ENCODE assay signal across 10 mouse cellular contexts in genomic region chr5:88586407-88587174, GRCm38 (mm10). TPM values are rescaled to one million over a fixed set of nuclear protein-coding genes. Genes with fewer than 3 reads are reported as not detected.
DNase-seq lines count a peak whose midpoint lies in the region; ATAC-seq lines count a peak whose summit lies in the region.
"Had no signal": no experiment of that assay in that cellular context is flagged by ENCODE, and none has a peak within 500 bp of the region (broad histone marks: within the 10 kb centered on the region; RNA-seq: fewer than 3 reads in every experiment).

No protein-coding gene starts in this region.

- H3K27me3 ChIP-seq in forebrain, embryonic 16.5 days (replicated peaks; ENCODE audit: control insufficient read depth, insufficient read depth, low read length): no peaks in the 10 kb centered on the region
- H3K27me3 ChIP-seq in kidney, embryonic 16.5 days (ENCODE audit: insufficient read depth, low read length): no peaks in the 10 kb centered on the region
- no peaks in the 10 kb centered on the region for H3K27me3 ChIP-seq in neural tube, embryonic 15.5 days (replicated peaks)
- H3K27me3 ChIP-seq: CH12.LX had no signal

- DNase-seq in heart, adult 11 months: peak; percentile 86
- no peak for DNase-seq in heart, postnatal 36 days
- peak; percentile 91 for DNase-seq in brain, adult 2 months (ENCODE audit: low read depth, low spot score)
- DNase-seq in spleen, postnatal 10 days (ENCODE audit: low spot score in 2 of 2): no peak
- no peak for DNase-seq in embryo, embryonic 10.5 days (ENCODE audit: low spot score)

- no peak for ATAC-seq in forebrain, embryonic 16.5 days
- ATAC-seq in kidney, embryonic 16.5 days (ENCODE audit: low FRiP score, low TSS enrichment): peak; percentile 60
- no peak for ATAC-seq in neural tube, embryonic 15.5 days (ENCODE audit: low FRiP score)

- H3K9me3 ChIP-seq in forebrain, embryonic 16.5 days (ENCODE audit: control insufficient read depth, low read length): no peaks in the 10 kb centered on the region
- no peaks in the 10 kb centered on the region for H3K9me3 ChIP-seq in kidney, embryonic 16.5 days (ENCODE audit: low read length)
- H3K9me3 ChIP-seq in neural tube, embryonic 15.5 days (replicated peaks): no peaks in the 10 kb centered on the region

- no peak overlapping the region for H3K27ac ChIP-seq in forebrain, embryonic 16.5 days (ENCODE audit: low read length)
- H3K27ac ChIP-seq in kidney, embryonic 16.5 days (ENCODE audit: low read length): peak overlapping the region; percentile 86
- 0 out of 2 replicates have a peak overlapping the region, but pooled peaks have one; percentile 13 for H3K27ac ChIP-seq in neural tube, embryonic 15.5 days (replicated peaks)

- H3K4me3 ChIP-seq in forebrain, embryonic 16.5 days (replicated peaks; ENCODE audit: low read length): peak overlapping the region; percentile 80
- H3K4me3 ChIP-seq in kidney, embryonic 16.5 days (ENCODE audit: low read length): no peak overlapping the region
- peak overlapping the region; percentile 68 for H3K4me3 ChIP-seq in neural tube, embryonic 15.5 days (replicated peaks)
- H3K4me3 ChIP-seq: erythroblast, embryonic 14.5 days had no signal

- intact Hi-C loops in heart, postnatal 36 days (cut with DNase I): no loop called here

- peaks cover 38% of the 10 kb centered on the region for H3K4me1 ChIP-seq in forebrain, embryonic 16.5 days (replicated peaks; ENCODE audit: control insufficient read depth, insufficient read depth, low read length)
- H3K4me1 ChIP-seq in kidney, embryonic 16.5 days (ENCODE audit: insufficient read depth, low read length): peaks cover 40% of the 10 kb centered on the region
- peaks cover 49% of the 10 kb centered on the region for H3K4me1 ChIP-seq in neural tube, embryonic 15.5 days

- no peaks in the 10 kb centered on the region for H3K36me3 ChIP-seq in forebrain, embryonic 16.5 days (ENCODE audit: control insufficient read depth, insufficient read depth)
- no peaks in the 10 kb centered on the region for H3K36me3 ChIP-seq in kidney, embryonic 16.5 days (ENCODE audit: insufficient read depth, low read length)
- no peaks in the 10 kb centered on the region for H3K36me3 ChIP-seq in neural tube, embryonic 15.5 days

- WGBS in forebrain, embryonic 16.5 days: 64% methylated on average over 7 of the region's 7 CpGs
- 50% methylated on average over 7 of the region's 7 CpGs for WGBS in kidney, embryonic 16.5 days
- WGBS in neural tube, embryonic 15.5 days: 50% methylated on average over 7 of the region's 7 CpGs

- peak overlapping the region; percentile 33 for H3K9ac ChIP-seq in forebrain, embryonic 16.5 days (replicated peaks; ENCODE audit: low read depth, low read length)
- H3K9ac ChIP-seq in kidney, embryonic 16.5 days (replicated peaks; ENCODE audit: low read length): 0 out of 2 replicates have a peak overlapping the region, but pooled peaks have one; percentile 61
- peak overlapping the region; percentile 47 for H3K9ac ChIP-seq in neural tube, embryonic 15.5 days (replicated peaks)

- peak overlapping the region; percentile 76 for H3K4me2 ChIP-seq in forebrain, embryonic 16.5 days (ENCODE audit: low read length)
- H3K4me2 ChIP-seq in kidney, embryonic 16.5 days (replicated peaks; ENCODE audit: low read depth, low read length): peak overlapping the region; percentile 10; the same call in 1 of the 2 replicates
- H3K4me2 ChIP-seq in neural tube, embryonic 15.5 days: peak overlapping the region; percentile 71

RNA-seq across cellular contexts. Expression of gene Rufy3, which starts 21.8 kb away (rescaled TPM):
- total RNA-seq in heart, postnatal 36 days (2021): 10 to 100 TPM; 13.6 to 14.1 TPM
- 248 and 258 TPM in 2 replicates for polyA plus RNA-seq in forebrain, embryonic 16.5 days (2015; fragmentation: Nextera tagmentation; extraction: Ambion mirVana)
- 15.3 and 16.8 TPM in 2 replicates for polyA plus RNA-seq in kidney, embryonic 16.5 days (2015; fragmentation: Nextera tagmentation; extraction: Ambion mirVana)
- 201 and 259 TPM in 2 replicates for polyA plus RNA-seq in neural tube, embryonic 15.5 days (2015; fragmentation: Nextera tagmentation; extraction: Ambion mirVana)

RNA-seq across cellular contexts. Expression of gene Utp3, which starts 32.3 kb away (rescaled TPM):
- 10 to 100 TPM; 23.3 TPM for total RNA-seq in heart, postnatal 36 days (2021)
- 50.8 and 55.0 TPM in 2 replicates for polyA plus RNA-seq in forebrain, embryonic 16.5 days (2015; fragmentation: Nextera tagmentation; extraction: Ambion mirVana)
- polyA plus RNA-seq in kidney, embryonic 16.5 days (2015; fragmentation: Nextera tagmentation; extraction: Ambion mirVana): 73.1 and 78.0 TPM in 2 replicates
- 44.4 and 58.6 TPM in 2 replicates for polyA plus RNA-seq in neural tube, embryonic 15.5 days (2015; fragmentation: Nextera tagmentation; extraction: Ambion mirVana)

RNA-seq across cellular contexts. Expression of gene Jchain, which starts 58.9 kb away (rescaled TPM):
- total RNA-seq in heart, postnatal 36 days (2021): under 1 TPM in 1 of 2 experiments, not detected in 1; 0.38 TPM
- 0.11 and 0.58 TPM in 2 replicates for polyA plus RNA-seq in forebrain, embryonic 16.5 days (2015; fragmentation: Nextera tagmentation; extraction: Ambion mirVana)
- 0.11 and 0.17 TPM in 2 replicates for polyA plus RNA-seq in kidney, embryonic 16.5 days (2015; fragmentation: Nextera tagmentation; extraction: Ambion mirVana)
- polyA plus RNA-seq in neural tube, embryonic 15.5 days (2015; fragmentation: Nextera tagmentation; extraction: Ambion mirVana): 0.26 and 0.33 TPM in 2 replicates
- polyA plus RNA-seq: erythroblast, embryonic 14.5 days had no signal

Comparison
In these comparisons a context has a peak if more than half of its experiments do, and no peak if none do; other contexts are left out.
1. DNase-seq: peak in heart, adult 11 months (single experiment) and brain, adult 2 months (single experiment); none in heart, postnatal 36 days (0 of 2), spleen, postnatal 10 days (0 of 2) and embryo, embryonic 10.5 days (single experiment).
2. H3K4me2 ChIP-seq: peak in every context shown above with its lines; median percentile 76 in forebrain, embryonic 16.5 days; 71 in neural tube, embryonic 15.5 days; 10 in kidney, embryonic 16.5 days.
3. RNA of gene Rufy3, which starts 21.8 kb away (polyA plus RNA-seq): 201 to 259 TPM in neural tube, embryonic 15.5 days and 248 to 258 TPM in forebrain, embryonic 16.5 days; 15.3 to 16.8 TPM in kidney, embryonic 16.5 days; every median in the first group is over 10 times any median in the second.
4. Peak in every context shown above with its lines, with median percentiles within 50 percentile points of each other: H3K9ac ChIP-seq.